Mouse (Mus musculus) ovary, postnatal 36 days (tissue): ENCODE data around the gene Pgm2l1.

Experiments
- DNase-seq: peaks from one replicate; pipeline ENCODE4 v3.0.0; 2022; ENCODE audit warnings: low spot score, mixed read lengths

Pgm2l1 gene

GRCm38 (mm10) chr7:100227158-100227875, at the start of gene Pgm2l1:
Pgm2l1 (plus strand) TSS chr7:100227394.
- peak; percentile 95 for DNase-seq

GRCm38 (mm10) chr7:100178016-100178890, 48.9 kb upstream of the Pgm2l1 start:
- peak; percentile 76 for DNase-seq

GRCm38 (mm10) chr7:100178891-100179233, 48.3 kb upstream of the Pgm2l1 start:
- DNase-seq: peak; percentile 22

DNA sequence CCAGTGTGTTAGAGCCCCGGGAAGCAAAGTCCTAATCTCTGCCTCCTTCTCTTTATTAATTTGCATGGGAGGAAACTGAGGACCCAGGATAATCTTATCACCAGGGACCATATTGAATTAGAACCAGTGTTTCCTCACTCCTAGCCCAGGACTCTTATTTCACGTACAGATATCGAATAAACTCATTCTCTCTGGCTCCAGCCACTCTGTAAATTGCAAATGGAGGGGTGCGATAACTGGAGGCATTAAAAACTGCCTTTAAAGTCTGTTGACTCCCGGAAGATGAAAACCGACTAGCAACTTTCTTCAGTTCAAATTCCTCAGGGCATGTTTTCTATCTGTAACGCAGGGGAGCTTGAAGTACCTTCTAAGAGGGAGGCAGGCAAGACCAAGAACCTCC, 47.8 kb upstream of the Pgm2l1 start:
- no peak for DNase-seq

- no peak for DNase-seq
These were observed 47.3 kb upstream of the Pgm2l1 start for GRCm38 (mm10) chr7:100179836-100180407.

DNA sequence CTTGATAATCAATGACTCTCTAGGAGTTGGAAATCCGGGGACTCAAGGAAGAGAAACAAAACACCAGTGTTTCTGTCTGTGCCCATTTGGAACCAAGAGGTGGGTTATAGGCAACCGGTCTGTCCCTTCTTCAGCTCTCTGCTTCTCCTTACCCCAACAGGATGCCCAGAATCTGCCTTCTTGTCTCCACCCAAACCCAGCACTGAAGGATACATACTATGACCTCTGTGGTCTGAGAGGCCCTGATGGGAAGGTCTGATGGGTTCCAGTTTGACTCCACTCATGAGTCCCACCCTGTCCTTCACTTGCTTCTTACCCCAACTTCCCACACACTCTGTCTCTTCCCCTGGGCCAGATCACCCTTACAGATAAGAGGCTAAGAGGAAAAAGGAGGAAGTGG, 46.0 kb upstream of the Pgm2l1 start:
- no peak for DNase-seq

DNA sequence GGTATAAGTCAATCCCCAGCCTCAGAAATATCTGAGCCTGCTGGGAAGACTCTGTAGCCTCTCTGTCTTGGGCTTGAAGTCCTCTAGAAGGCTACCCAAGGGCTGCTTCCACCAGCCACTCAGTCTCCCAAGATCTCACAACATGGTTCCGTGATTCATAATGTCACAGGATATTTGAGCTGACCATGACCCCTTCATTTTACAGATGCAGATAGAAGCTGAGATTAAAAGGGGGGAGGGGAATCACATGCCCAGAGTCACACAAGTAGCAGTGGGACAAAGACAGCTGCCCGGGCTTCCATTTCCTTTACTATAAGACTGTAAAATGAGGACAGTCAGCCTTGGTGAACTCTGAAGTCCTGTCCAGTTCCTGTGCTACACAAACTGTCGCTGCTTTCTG, 45.6 kb upstream of the Pgm2l1 start:
- DNase-seq: no peak

DNA sequence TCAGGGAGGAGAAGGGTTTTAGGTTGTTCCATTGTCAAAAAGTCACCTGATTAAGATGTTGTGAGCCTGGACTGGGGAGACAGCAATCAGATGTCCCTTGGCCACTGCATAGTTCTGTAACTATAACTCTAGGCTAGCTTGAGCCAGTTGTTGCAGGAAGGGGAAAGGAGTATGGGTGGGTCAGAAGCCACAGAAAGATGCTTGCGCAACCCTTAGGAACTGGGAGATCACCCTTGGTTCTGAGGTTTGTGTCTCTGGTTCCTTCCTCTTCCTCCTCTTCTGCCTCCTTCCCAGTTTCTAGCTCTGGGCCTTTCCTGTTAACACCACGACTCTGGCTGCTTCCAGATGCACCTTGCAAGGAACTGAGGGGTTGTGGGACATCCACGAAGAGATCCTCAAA, 44.8 kb upstream of the Pgm2l1 start:
- DNase-seq: no peak

DNA sequence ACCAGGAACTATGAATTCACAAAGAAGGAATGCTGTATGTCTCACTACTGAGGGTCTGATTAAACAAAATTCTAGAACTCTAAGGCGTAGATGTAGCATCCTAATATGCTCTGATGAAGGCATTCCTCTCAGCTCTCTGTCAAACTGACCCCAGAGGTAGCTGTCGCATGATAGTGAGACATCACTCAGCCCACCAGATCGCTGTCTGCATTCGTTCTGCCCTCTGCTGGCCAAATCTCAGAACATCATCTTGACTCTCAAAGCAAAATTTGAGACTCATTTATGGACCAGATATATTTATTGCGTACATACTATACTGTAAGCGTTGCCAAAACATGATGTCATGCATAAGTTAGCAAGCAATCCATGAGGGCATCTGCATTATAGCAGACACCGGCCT, 39.6 kb upstream of the Pgm2l1 start:
- peak; percentile 34 for DNase-seq

- no peak for DNase-seq
These were observed 37.0 kb upstream of the Pgm2l1 start for GRCm38 (mm10) chr7:100190167-100190566.

- DNase-seq: peak; percentile 45
These were observed 36.4 kb upstream of the Pgm2l1 start for GRCm38 (mm10) chr7:100190778-100191177.

DNA sequence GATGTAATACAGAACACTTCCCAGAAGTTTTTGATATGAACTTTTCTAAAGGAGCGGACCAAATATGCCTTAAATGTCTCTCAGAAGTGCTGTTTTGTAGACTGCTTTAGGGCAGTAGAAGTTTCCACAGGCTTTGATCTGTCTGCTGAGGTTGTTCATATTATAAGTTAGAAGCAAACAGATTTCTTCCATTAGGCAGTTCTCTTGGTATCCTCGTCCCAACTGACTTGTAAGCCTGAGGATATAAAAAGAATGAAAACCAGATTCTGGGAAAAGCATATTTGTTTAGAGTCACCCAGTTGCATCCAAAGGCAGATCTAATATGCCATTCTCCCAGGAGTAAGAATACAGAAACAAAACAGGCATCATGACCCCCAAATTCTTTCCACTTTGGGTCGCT, 26.0 kb upstream of the Pgm2l1 start:
- no peak for DNase-seq

- DNase-seq: no peak
These were observed 23.6 kb upstream of the Pgm2l1 start for GRCm38 (mm10) chr7:100203616-100204015.

- no peak for DNase-seq
These were observed 22.3 kb upstream of the Pgm2l1 start for GRCm38 (mm10) chr7:100204871-100205270.

- no peak for DNase-seq
These were observed 21.1 kb upstream of the Pgm2l1 start for GRCm38 (mm10) chr7:100206144-100206543.

DNA sequence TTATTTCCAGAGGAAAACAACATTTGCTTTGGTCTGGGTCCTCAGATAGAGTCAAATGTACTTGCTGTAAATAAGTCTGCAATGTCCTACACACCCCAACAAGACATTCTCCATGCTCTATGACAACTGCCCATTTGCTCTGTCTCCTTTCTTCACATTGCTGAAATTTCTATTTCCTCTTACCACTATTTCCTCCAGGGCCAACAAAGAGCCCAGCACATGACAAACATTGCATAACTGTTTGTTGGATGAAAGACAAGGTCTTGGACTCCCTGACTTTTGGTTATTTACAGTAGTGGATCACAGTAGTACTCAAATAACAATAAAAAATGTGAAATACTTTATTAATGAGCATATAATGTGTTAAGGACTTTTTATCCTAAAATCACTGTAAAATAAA, 19.3 kb upstream of the Pgm2l1 start:
- DNase-seq: no peak

GRCm38 (mm10) chr7:100214310-100214709, 12.9 kb upstream of the Pgm2l1 start:
- DNase-seq: no peak

- no peak for DNase-seq
These were observed 12.0 kb upstream of the Pgm2l1 start for GRCm38 (mm10) chr7:100215116-100215732.

DNA sequence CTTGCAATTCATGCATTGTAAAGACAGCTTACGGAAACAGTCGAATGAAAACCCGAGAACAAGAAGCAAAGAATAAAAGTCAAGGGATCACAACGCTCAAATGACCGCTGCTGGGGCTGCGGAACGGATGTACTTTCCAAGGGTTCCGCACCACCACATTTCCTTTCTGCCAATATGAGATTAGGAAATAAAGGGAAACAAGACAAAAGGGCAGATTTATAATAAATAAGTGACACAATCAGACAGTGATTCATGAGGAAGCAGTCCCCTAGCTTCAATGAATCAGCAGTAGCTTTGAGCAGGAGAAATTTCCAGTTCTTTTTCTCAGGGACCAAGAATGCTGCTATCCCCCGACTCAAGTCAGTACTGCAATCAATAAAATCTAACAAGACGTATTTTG, 11.2 kb upstream of the Pgm2l1 start:
- DNase-seq: no peak

GRCm38 (mm10) chr7:100216601-100217565, 10.3 kb upstream of the Pgm2l1 start:
- no peak for DNase-seq

GRCm38 (mm10) chr7:100227896-100228525, 817 bp downstream of the Pgm2l1 start:
- peak; percentile 43 for DNase-seq
